Mouse (Mus musculus) kidney, adult 2 months (tissue): Measurements from ENCODE around the gene 1110051M20Rik. TPM values are rescaled to one million over a fixed set of nuclear protein-coding genes. Genes with fewer than 3 reads are reported as not detected.

Experiments
- DNase-seq: peaks from one replicate; pipeline ENCODE4 v3.0.0; 2021
- H3K27ac ChIP-seq: fragments of 200-500 bp; 2 replicates; pipeline ENCODE4 v1.5.1; 2012; ENCODE audit warnings: low read depth, low read length, control low read depth, inconsistent platforms; ENCODE audit not compliant: insufficient read depth
- H3K27me3 ChIP-seq: fragments of 200-500 bp; replicated peaks from 2 replicates; pipeline ENCODE4 v1.6.1; 2012; ENCODE audit warnings: mild to moderate bottlenecking, moderate library complexity, low read length, inconsistent platforms; ENCODE audit not compliant: control insufficient read depth, insufficient read depth
- H3K36me3 ChIP-seq: fragments of 200-500 bp; 2 replicates; pipeline ENCODE4 v1.6.1; 2012; ENCODE audit warnings: mild to moderate bottlenecking, moderate library complexity, low read length, inconsistent platforms; ENCODE audit not compliant: control insufficient read depth, insufficient read depth
- H3K4me1 ChIP-seq: fragments of 200-500 bp; 2 replicates; pipeline ENCODE4 v1.6.1; 2011; ENCODE audit warnings: low read length; ENCODE audit not compliant: control insufficient read depth, insufficient read depth
- H3K4me3 ChIP-seq: fragments of 200-500 bp; 2 replicates; pipeline ENCODE4 v1.5.1; 2011; ENCODE audit warnings: mild to moderate bottlenecking, low read depth, low read length, control low read depth; ENCODE audit not compliant: insufficient read depth
- CTCF ChIP-seq: fragments of 200-500 bp; conservative IDR thresholded peaks from 2 replicates; pipeline ENCODE4 v1.5.1; 2011; ENCODE audit warnings: low read depth, mild to moderate bottlenecking, control low read depth, low read length, moderate library complexity, mixed read lengths; ENCODE audit not compliant: insufficient read depth, insufficient read length
- POLR2A ChIP-seq: fragments of 200-500 bp; IDR thresholded peaks from one replicate; pipeline ENCODE4 v1.6.1; 2011; ENCODE audit warnings: low read depth, low read length, control low read depth
- WGBS: fragments of 180-500 bp; shearing (Covaris S2); methylation state at CpG from one replicate; pipeline ENCODE4 v1.1.7; 2018; 5-methylcytosine and 5-hydroxymethylcytosine counted together
- polyA plus RNA-seq: library from polyadenylated mRNA; depleted of rRNA; stranded (reverse); fragments of >200 nt; gene quantifications from 2 replicates; pipeline ENCODE4 v1.2.3, GENCODE M21; 2012

1110051M20Rik gene
- polyA plus RNA-seq, 1 experiment = 36.7 TPM

GRCm38 (mm10) chr2:91300784-91301183, 143.7 kb downstream of the 1110051M20Rik start:
- H3K27me3 ChIP-seq = no peaks in the 10 kb centered on the region
- no peak overlapping the region for H3K27ac ChIP-seq
- no peaks in the 10 kb centered on the region for H3K4me1 ChIP-seq
- H3K4me3 ChIP-seq = no peak overlapping the region
- WGBS = 100% methylated on average over 2 of the region's 2 CpGs
- no peak for DNase-seq
- TF ChIP-seq CTCF = 0 out of 2 replicates have a peak, but pooled peaks have one; percentile 22
- TF ChIP-seq POLR2A = no peak
- H3K36me3 ChIP-seq = no peaks in the 10 kb centered on the region

DNA sequence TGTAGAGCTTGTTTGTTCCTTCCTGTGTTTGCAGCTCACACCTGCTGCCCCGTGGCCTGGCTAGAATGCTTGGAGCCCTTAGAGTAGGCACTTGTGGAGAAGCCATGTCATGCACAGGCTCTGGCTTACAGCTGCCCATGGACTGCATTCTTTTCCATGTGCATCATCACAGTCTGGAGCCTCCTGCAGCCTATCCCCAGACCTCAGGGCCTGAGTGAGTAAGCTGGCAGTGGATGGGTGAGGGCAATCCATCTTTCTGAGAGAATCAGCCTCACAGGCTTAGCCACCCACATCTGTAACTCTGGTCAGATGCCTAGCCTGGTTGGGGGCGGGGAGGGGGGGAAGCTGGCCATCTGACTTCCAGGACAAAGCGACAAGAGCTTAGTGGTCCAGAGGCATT, 145.3 kb downstream of the 1110051M20Rik start:
- DNase-seq = no peak
- Histone ChIP-seq H3K27me3 (no peaks in the 10 kb centered on the region), H3K27ac (no peak overlapping the region), H3K36me3 (no peaks in the 10 kb centered on the region), H3K4me3 (no peak overlapping the region), H3K4me1 (no peaks in the 10 kb centered on the region)
- 72% methylated on average over 3 of the region's 3 CpGs for WGBS
- TF ChIP-seq POLR2A = no peak
- TF ChIP-seq CTCF = no peak

- no peak for DNase-seq
- H3K4me3 ChIP-seq = no peak overlapping the region
- TF ChIP-seq CTCF (no peak), POLR2A (no peak)
- H3K36me3 ChIP-seq = no peaks in the 10 kb centered on the region
- no peaks in the 10 kb centered on the region for H3K27me3 ChIP-seq
- H3K4me1 ChIP-seq = no peaks in the 10 kb centered on the region
- WGBS = 91% methylated on average over 5 of the region's 5 CpGs
- no peak overlapping the region for H3K27ac ChIP-seq
These were observed 148.6 kb downstream of the 1110051M20Rik start for GRCm38 (mm10) chr2:91295895-91296294.

GRCm38 (mm10) chr2:91294226-91294625, 150.3 kb downstream of the 1110051M20Rik start:
- Histone ChIP-seq H3K27ac (no peak overlapping the region), H3K4me1 (no peaks in the 10 kb centered on the region), H3K4me3 (no peak overlapping the region), H3K36me3 (no peaks in the 10 kb centered on the region), H3K27me3 (no peaks in the 10 kb centered on the region)
- no peak for DNase-seq
- WGBS = 88% methylated on average over 3 of the region's 3 CpGs
- TF ChIP-seq CTCF = no peak
- TF ChIP-seq POLR2A = no peak

- DNase-seq = peak; percentile 17
- no peak for TF ChIP-seq CTCF
- no peak for TF ChIP-seq POLR2A
- Histone ChIP-seq H3K4me3 (no peak overlapping the region), H3K27ac (no peak overlapping the region), H3K27me3 (no peaks in the 10 kb centered on the region), H3K36me3 (no peaks in the 10 kb centered on the region), H3K4me1 (no peaks in the 10 kb centered on the region)
- WGBS = 57% methylated on average over 12 of the region's 12 CpGs
These were observed 153.1 kb downstream of the 1110051M20Rik start for GRCm38 (mm10) chr2:91291197-91292007.

- H3K36me3 ChIP-seq = no peaks in the 10 kb centered on the region
- no peaks in the 10 kb centered on the region for H3K4me1 ChIP-seq
- no peaks in the 10 kb centered on the region for H3K27me3 ChIP-seq
- H3K27ac ChIP-seq = no peak overlapping the region
- no peak overlapping the region for H3K4me3 ChIP-seq
- no peak for TF ChIP-seq POLR2A
- TF ChIP-seq CTCF = no peak
- WGBS = 77% methylated on average over 6 of the region's 6 CpGs
- DNase-seq = no peak
These were observed 156.9 kb downstream of the 1110051M20Rik start for GRCm38 (mm10) chr2:91287563-91287962.

GRCm38 (mm10) chr2:91285885-91286505, 158.5 kb downstream of the 1110051M20Rik start:
- H3K36me3 ChIP-seq = no peaks in the 10 kb centered on the region
- H3K4me3 ChIP-seq = no peak overlapping the region
- no peaks in the 10 kb centered on the region for H3K27me3 ChIP-seq
- H3K4me1 ChIP-seq = no peaks in the 10 kb centered on the region
- WGBS = 16% methylated on average over 7 of the region's 7 CpGs
- DNase-seq = peak; percentile 77
- H3K27ac ChIP-seq = no peak overlapping the region
- TF ChIP-seq POLR2A (no peak), CTCF (peak; percentile 93)
